Mouse (Mus musculus): ENCODE results near the gene St6galnac3. TPM values are rescaled to one million over a fixed set of nuclear protein-coding genes. Genes with fewer than 3 reads are reported as not detected.

The St6galnac3 gene
- polyA plus RNA-seq, 1 experiment: 8.4 TPM

GRCm38 (mm10) chr3:153669329-153669728 lies 55.6 kb downstream of the St6galnac3 start:
- WGBS: 90% methylated on average over 8 of the region's 8 CpGs

GRCm38 (mm10) chr3:153668447-153669290 lies 56.3 kb downstream of the St6galnac3 start:
- 66% methylated on average over 21 of the region's 21 CpGs for WGBS
- TF ChIP-seq POLR2A (IDR thresholded peaks at IDR 0.05; ENCODE audit: borderline replicate concordance, extremely low read depth, low read depth, low read length): no peak
- no peak for TF ChIP-seq CTCF (IDR thresholded peaks at IDR 0.05; ENCODE audit: insufficient read depth, low read length)
- Histone ChIP-seq H3K4me1 (ENCODE audit: control insufficient read depth, insufficient read depth, low read length) (peaks cover 3% of the 10 kb centered on the region), H3K4me3 (replicated peaks; ENCODE audit: extremely low read depth, low read depth, low read length) (no peak overlapping the region)
- DNase-seq: no peak

More at GRCm38 (mm10) chr3:153669329-153669728, 55.6 kb downstream of the St6galnac3 start:
- H3K4me3 ChIP-seq (replicated peaks; ENCODE audit: extremely low read depth, low read depth, low read length): no peak overlapping the region
- no peak for TF ChIP-seq POLR2A (IDR thresholded peaks at IDR 0.05; ENCODE audit: borderline replicate concordance, extremely low read depth, low read depth, low read length)
- TF ChIP-seq CTCF (IDR thresholded peaks at IDR 0.05; ENCODE audit: insufficient read depth, low read length): no peak
- DNase-seq: no peak
- peaks cover 3% of the 10 kb centered on the region for H3K4me1 ChIP-seq (ENCODE audit: control insufficient read depth, insufficient read depth, low read length)

GRCm38 (mm10) chr3:153664696-153665095 lies 60.3 kb downstream of the St6galnac3 start:
- H3K4me1 ChIP-seq (ENCODE audit: control insufficient read depth, insufficient read depth, low read length): peaks cover 7% of the 10 kb centered on the region
- TF ChIP-seq POLR2A (IDR thresholded peaks at IDR 0.05; ENCODE audit: borderline replicate concordance, extremely low read depth, low read depth, low read length): no peak
- no peak for TF ChIP-seq CTCF (IDR thresholded peaks at IDR 0.05; ENCODE audit: insufficient read depth, low read length)
- no peak overlapping the region for H3K4me3 ChIP-seq (replicated peaks; ENCODE audit: extremely low read depth, low read depth, low read length)
- 92% methylated on average over 5 of the region's 5 CpGs for WGBS
- DNase-seq: no peak

- no peak for DNase-seq
- TF ChIP-seq CTCF (IDR thresholded peaks at IDR 0.05; ENCODE audit: insufficient read depth, low read length): no peak
- no peak for TF ChIP-seq POLR2A (IDR thresholded peaks at IDR 0.05; ENCODE audit: borderline replicate concordance, extremely low read depth, low read depth, low read length)
- H3K4me3 ChIP-seq (replicated peaks; ENCODE audit: extremely low read depth, low read depth, low read length): no peak overlapping the region
- 42% methylated on average over 10 of the region's 10 CpGs for WGBS
- H3K4me1 ChIP-seq (ENCODE audit: control insufficient read depth, insufficient read depth, low read length): peaks cover 7% of the 10 kb centered on the region
These were observed 61.0 kb downstream of the St6galnac3 start for GRCm38 (mm10) chr3:153663841-153664427.

- H3K4me3 ChIP-seq (replicated peaks; ENCODE audit: extremely low read depth, low read depth, low read length): no peak overlapping the region
- 95% methylated on average over 9 of the region's 9 CpGs for WGBS
- no peak for TF ChIP-seq POLR2A (IDR thresholded peaks at IDR 0.05; ENCODE audit: borderline replicate concordance, extremely low read depth, low read depth, low read length)
- no peak for TF ChIP-seq CTCF (IDR thresholded peaks at IDR 0.05; ENCODE audit: insufficient read depth, low read length)
- DNase-seq: no peak
- peaks cover 4% of the 10 kb centered on the region; the same call in 1 of the 2 replicates for H3K4me1 ChIP-seq (ENCODE audit: control insufficient read depth, insufficient read depth, low read length)
These were observed 62.2 kb downstream of the St6galnac3 start for GRCm38 (mm10) chr3:153662796-153663195.

GRCm38 (mm10) chr3:153661927-153662326 lies 63.0 kb downstream of the St6galnac3 start:
- TF ChIP-seq POLR2A (IDR thresholded peaks at IDR 0.05; ENCODE audit: borderline replicate concordance, extremely low read depth, low read depth, low read length): no peak
- TF ChIP-seq CTCF (IDR thresholded peaks at IDR 0.05; ENCODE audit: insufficient read depth, low read length): no peak
- H3K4me1 ChIP-seq (ENCODE audit: control insufficient read depth, insufficient read depth, low read length): peaks cover 4% of the 10 kb centered on the region; the same call in 1 of the 2 replicates
- WGBS: 39% methylated on average over 7 of the region's 7 CpGs
- H3K4me3 ChIP-seq (replicated peaks; ENCODE audit: extremely low read depth, low read depth, low read length): no peak overlapping the region
- DNase-seq: peak; percentile 16

- WGBS: 85% methylated on average over 15 of the region's 15 CpGs
- DNase-seq: no peak
- peaks cover 4% of the 10 kb centered on the region; the same call in 1 of the 2 replicates for H3K4me1 ChIP-seq (ENCODE audit: control insufficient read depth, insufficient read depth, low read length)
- no peak overlapping the region for H3K4me3 ChIP-seq (replicated peaks; ENCODE audit: extremely low read depth, low read depth, low read length)
- no peak for TF ChIP-seq POLR2A (IDR thresholded peaks at IDR 0.05; ENCODE audit: borderline replicate concordance, extremely low read depth, low read depth, low read length)
- TF ChIP-seq CTCF (IDR thresholded peaks at IDR 0.05; ENCODE audit: insufficient read depth, low read length): no peak
These were observed 65.3 kb downstream of the St6galnac3 start for GRCm38 (mm10) chr3:153659575-153660168.

- peak; percentile 30 for DNase-seq
- 68% methylated on average over 22 of the region's 22 CpGs for WGBS
- Histone ChIP-seq H3K4me1 (ENCODE audit: control insufficient read depth, insufficient read depth, low read length) (peaks cover 4% of the 10 kb centered on the region; the same call in 1 of the 2 replicates), H3K4me3 (replicated peaks; ENCODE audit: extremely low read depth, low read depth, low read length) (no peak overlapping the region)
- TF ChIP-seq POLR2A (IDR thresholded peaks at IDR 0.05; ENCODE audit: borderline replicate concordance, extremely low read depth, low read depth, low read length): no peak
- peak; percentile 76 for TF ChIP-seq CTCF (IDR thresholded peaks at IDR 0.05; ENCODE audit: insufficient read depth, low read length)
These were observed 66.8 kb downstream of the St6galnac3 start for GRCm38 (mm10) chr3:153658051-153658777.

GRCm38 (mm10) chr3:153655071-153655470 lies 69.9 kb downstream of the St6galnac3 start:
- TF ChIP-seq POLR2A (IDR thresholded peaks at IDR 0.05; ENCODE audit: borderline replicate concordance, extremely low read depth, low read depth, low read length) (no peak), CTCF (IDR thresholded peaks at IDR 0.05; ENCODE audit: insufficient read depth, low read length) (peak; percentile 46; the same call in 1 of the 2 replicates)
- Histone ChIP-seq H3K4me3 (replicated peaks; ENCODE audit: extremely low read depth, low read depth, low read length) (no peak overlapping the region), H3K4me1 (ENCODE audit: control insufficient read depth, insufficient read depth, low read length) (no peaks in the 10 kb centered on the region)
- WGBS: 30% methylated on average over 9 of the region's 9 CpGs
- DNase-seq: peak; percentile 49

Measured in lung, adult 2 months (tissue).